Mouse (Mus musculus): Measurements from ENCODE around the gene Shank3. TPM values are rescaled to one million over a fixed set of nuclear protein-coding genes. Genes with fewer than 3 reads are reported as not detected.

Gene Shank3
- polyA plus RNA-seq, 1 experiment from 2014 or later, result 2.0 TPM

DNA sequence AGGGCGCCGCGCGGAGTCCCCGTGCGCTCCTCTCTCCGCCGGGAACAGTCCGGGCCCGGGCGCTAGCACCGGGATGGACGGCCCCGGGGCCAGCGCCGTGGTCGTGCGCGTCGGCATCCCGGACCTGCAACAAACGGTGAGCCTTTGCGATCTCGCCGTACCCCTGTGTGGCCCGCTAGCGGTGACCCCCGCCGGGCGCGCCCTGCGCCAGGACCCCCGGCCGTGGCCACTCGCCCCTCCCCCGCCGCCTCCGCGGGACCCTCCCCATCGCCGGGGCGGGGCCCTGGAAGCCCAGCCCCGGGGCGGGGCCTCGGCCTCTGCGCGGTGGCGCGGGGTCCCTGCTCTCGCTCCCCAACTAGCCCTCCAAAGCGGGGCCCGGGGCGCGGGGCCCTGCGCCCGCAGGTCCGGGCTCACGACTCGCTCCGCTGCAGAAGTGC, 379 bp downstream of the Shank3 start:
- in situ Hi-C loops (cut with MboI; ENCODE audit: low pct_unique_long_range_greater_than_20kb), result no loop called here
- POLR2A ChIA-PET, result no interaction called here
- CTCF ChIA-PET, result no interaction called here

DNA sequence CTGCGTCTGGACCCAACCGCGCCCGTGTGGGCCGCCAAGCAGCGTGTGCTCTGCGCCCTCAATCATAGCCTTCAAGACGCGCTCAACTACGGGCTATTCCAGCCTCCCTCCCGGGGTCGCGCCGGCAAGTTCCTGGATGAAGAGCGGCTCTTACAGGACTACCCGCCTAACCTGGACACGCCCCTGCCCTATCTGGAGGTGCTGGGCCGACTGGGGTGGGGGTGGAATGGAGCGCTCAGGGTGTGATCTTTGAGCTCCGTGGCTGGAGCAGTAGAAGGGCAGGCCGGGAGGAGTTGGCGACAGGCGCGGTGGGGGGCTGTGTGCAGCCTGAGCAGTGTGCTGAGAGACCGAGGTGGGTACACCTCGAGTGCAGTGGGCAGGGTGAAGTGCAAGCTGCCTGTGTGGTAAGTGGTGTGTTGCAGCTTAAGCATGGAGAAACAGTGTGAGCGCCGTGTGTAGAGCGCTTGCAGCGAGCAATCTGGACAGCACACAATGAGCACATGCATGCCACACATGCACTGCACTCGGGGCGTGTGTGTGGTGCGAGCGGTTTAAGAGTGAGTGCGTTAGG, 883 bp downstream of the Shank3 start:
- H3K27me3 ChIP-seq, result peaks cover 29% of the 10 kb centered on the region
- no peak for TF ChIP-seq CTCF (IDR thresholded peaks at IDR 0.05)
- peak; percentile 20 for ATAC-seq
- ChIA-PET CTCF (no interaction called here), POLR2A (interaction anchor here (0.6 kb wide), 1 partner anchor 16 kb away, joined by 3 read pairs; no protein-coding TSS in a partner anchor)
- no peak for DNase-seq (ENCODE audit: low read depth, low spot score)
- in situ Hi-C loops (cut with MboI; ENCODE audit: low pct_unique_long_range_greater_than_20kb), result no loop called here

More for the DNA sequence above, 379 bp downstream of the Shank3 start:
- ATAC-seq (peak; percentile 44), DNase-seq (ENCODE audit: low read depth, low spot score) (no peak)
- peaks cover 29% of the 10 kb centered on the region for H3K27me3 ChIP-seq
- no peak for TF ChIP-seq CTCF (IDR thresholded peaks at IDR 0.05)

GRCm38 (mm10) chr15:89501321-89501720, 1.9 kb downstream of the Shank3 start:
- no peak for DNase-seq (ENCODE audit: low read depth, low spot score)
- in situ Hi-C loops (cut with MboI; ENCODE audit: low pct_unique_long_range_greater_than_20kb), result no loop called here
- CTCF ChIA-PET, result interaction anchor here (2.0 to 2.1 kb wide), 2 partner anchors 9 to 29 kb away, joined by 5 read pairs; no protein-coding TSS in a partner anchor

DNA sequence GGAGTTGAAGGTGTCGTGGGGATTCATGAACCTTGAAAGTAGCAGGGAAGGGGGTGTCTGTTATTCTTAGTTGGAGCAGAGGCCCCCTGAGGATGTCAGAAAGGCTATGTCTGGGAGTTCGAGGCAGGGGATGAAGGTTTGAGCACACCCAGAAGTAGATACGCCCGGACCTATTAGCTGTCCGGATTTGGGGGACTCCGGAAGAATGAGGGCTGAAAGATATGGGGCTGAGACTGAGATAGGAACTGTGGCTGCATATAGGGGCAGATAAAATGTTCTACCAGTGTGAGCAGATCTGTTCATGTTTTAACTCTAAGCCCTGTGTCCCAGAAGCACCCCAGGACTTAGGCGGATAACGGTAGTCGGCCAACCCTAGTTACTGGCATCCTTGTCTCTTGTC, 5.4 kb downstream of the Shank3 start:
- no peak for ATAC-seq
- in situ Hi-C loops (cut with MboI; ENCODE audit: low pct_unique_long_range_greater_than_20kb), result no loop called here
- no peak for TF ChIP-seq CTCF (IDR thresholded peaks at IDR 0.05)
- no peak for DNase-seq (ENCODE audit: low read depth, low spot score)
- peaks cover 20% of the 10 kb centered on the region for H3K27me3 ChIP-seq
- ChIA-PET CTCF (no interaction called here), POLR2A (interaction anchor here (0.5 kb wide), 1 partner anchor 1106 kb away, joined by 3 read pairs; no protein-coding TSS in a partner anchor)

More at GRCm38 (mm10) chr15:89501321-89501720, 1.9 kb downstream of the Shank3 start:
- H3K27me3 ChIP-seq, result peaks cover 29% of the 10 kb centered on the region
- POLR2A ChIA-PET, result no interaction called here
- TF ChIP-seq CTCF (IDR thresholded peaks at IDR 0.05), result no peak
- ATAC-seq, result no peak

- no peak for DNase-seq (ENCODE audit: low read depth, low spot score)
- TF ChIP-seq CTCF (IDR thresholded peaks at IDR 0.05), result no peak
- ChIA-PET POLR2A (no interaction called here), CTCF (no interaction called here)
- no peak for ATAC-seq
- H3K27me3 ChIP-seq, result peaks cover 14% of the 10 kb centered on the region
- in situ Hi-C loops (cut with MboI; ENCODE audit: low pct_unique_long_range_greater_than_20kb), result no loop called here
These were observed 8.3 kb downstream of the Shank3 start for GRCm38 (mm10) chr15:89507751-89508150.

- DNase-seq (ENCODE audit: low read depth, low spot score), result no peak
- TF ChIP-seq CTCF (IDR thresholded peaks at IDR 0.05), result no peak
- H3K27me3 ChIP-seq, result peaks cover 15% of the 10 kb centered on the region
- ATAC-seq, result no peak
- ChIA-PET POLR2A (no interaction called here), CTCF (no interaction called here)
- in situ Hi-C loops (cut with MboI; ENCODE audit: low pct_unique_long_range_greater_than_20kb), result no loop called here
These were observed 13.3 kb downstream of the Shank3 start for GRCm38 (mm10) chr15:89512679-89513078.

- TF ChIP-seq CTCF (IDR thresholded peaks at IDR 0.05), result no peak
- in situ Hi-C loops (cut with MboI; ENCODE audit: low pct_unique_long_range_greater_than_20kb), result no loop called here
- peaks cover 45% of the 10 kb centered on the region for H3K27me3 ChIP-seq
- DNase-seq (ENCODE audit: low read depth, low spot score), result no peak
- no peak for ATAC-seq
- ChIA-PET CTCF (no interaction called here), POLR2A (no interaction called here)
These were observed 22.5 kb downstream of the Shank3 start for GRCm38 (mm10) chr15:89521951-89522350.

DNA sequence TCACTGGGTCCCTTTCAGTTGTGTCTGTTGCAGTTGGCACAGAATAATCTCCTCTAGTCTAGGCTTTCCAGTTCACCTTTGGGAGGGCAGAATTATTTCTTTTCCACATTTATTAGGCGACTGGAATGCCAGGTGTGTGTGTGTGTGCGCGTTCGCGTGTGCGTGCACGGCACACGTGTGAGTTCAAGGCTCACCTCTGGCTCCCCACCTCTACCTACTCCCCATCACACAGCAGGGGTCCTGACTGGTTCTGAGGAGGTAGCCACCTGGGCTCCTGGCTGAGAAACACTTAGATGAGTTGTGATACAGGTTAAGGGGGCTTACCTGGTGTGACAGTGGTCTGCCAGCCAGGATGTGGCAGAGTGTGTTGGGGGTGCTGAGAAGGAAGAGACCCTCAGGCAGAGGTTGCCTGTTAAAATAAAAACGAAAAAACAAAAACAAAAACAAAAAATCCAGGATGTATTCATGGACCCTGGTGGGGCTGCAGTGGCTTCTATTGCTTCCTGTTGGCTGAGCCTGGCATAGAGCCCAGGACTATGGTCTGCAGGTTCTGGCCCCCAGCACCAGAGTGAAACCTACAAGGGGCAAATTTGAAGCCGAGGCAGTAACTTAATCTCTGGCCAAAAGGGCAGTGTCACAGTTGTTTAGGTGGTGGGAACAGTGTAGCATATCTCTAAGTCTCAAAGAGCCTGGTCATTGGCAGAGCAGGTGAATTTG, 23.3 kb downstream of the Shank3 start:
- H3K27me3 ChIP-seq, result peaks cover 39% of the 10 kb centered on the region
- ATAC-seq (no peak), DNase-seq (ENCODE audit: low read depth, low spot score) (no peak)
- in situ Hi-C loops (cut with MboI; ENCODE audit: low pct_unique_long_range_greater_than_20kb), result no loop called here
- ChIA-PET CTCF (no interaction called here), POLR2A (no interaction called here)
- no peak for TF ChIP-seq CTCF (IDR thresholded peaks at IDR 0.05)

GRCm38 (mm10) chr15:89523283-89523832, 23.9 kb downstream of the Shank3 start:
- POLR2A ChIA-PET, result no interaction called here
- DNase-seq (ENCODE audit: low read depth, low spot score), result no peak

DNA sequence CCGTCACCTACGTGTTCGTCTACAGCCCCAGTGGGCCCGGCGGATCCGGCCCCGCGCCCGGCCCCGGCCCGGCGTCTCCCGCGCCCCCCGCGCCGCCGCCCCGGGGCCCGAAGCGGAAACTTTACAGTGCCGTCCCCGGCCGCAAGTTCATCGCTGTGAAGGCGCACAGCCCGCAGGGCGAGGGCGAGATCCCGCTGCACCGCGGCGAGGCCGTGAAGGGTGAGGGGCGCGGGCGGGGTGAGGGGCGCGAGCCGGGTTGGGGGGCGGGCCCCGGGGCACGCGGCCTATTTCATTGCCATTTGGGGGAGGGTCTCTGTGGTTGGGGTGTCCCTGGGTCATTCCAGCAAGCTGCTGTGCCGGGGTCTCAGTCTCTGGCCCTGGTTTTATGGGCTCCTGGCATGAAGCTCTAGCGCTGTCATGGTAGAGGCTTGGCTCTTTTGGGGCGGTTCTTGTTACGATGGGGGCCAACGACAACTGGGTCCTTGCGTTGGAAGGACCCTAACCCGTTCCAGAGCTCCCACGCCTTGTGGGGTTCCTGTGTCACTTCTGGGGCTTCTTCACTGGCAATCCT, 24.7 kb downstream of the Shank3 start:
- POLR2A ChIA-PET, result no interaction called here
- in situ Hi-C loops (cut with MboI; ENCODE audit: low pct_unique_long_range_greater_than_20kb), result no loop called here
- CTCF ChIA-PET, result no interaction called here
- DNase-seq (ENCODE audit: low read depth, low spot score) (no peak), ATAC-seq (no peak)
- no peak for TF ChIP-seq CTCF (IDR thresholded peaks at IDR 0.05)
- H3K27me3 ChIP-seq, result peaks cover 36% of the 10 kb centered on the region

More at GRCm38 (mm10) chr15:89523283-89523832, 23.9 kb downstream of the Shank3 start:
- CTCF ChIA-PET, result no interaction called here
- no peak for ATAC-seq
- TF ChIP-seq CTCF (IDR thresholded peaks at IDR 0.05), result no peak
- in situ Hi-C loops (cut with MboI; ENCODE audit: low pct_unique_long_range_greater_than_20kb), result no loop called here
- peaks cover 36% of the 10 kb centered on the region for H3K27me3 ChIP-seq

Measured in Patski (cell line).